In the genomic region with DNA sequence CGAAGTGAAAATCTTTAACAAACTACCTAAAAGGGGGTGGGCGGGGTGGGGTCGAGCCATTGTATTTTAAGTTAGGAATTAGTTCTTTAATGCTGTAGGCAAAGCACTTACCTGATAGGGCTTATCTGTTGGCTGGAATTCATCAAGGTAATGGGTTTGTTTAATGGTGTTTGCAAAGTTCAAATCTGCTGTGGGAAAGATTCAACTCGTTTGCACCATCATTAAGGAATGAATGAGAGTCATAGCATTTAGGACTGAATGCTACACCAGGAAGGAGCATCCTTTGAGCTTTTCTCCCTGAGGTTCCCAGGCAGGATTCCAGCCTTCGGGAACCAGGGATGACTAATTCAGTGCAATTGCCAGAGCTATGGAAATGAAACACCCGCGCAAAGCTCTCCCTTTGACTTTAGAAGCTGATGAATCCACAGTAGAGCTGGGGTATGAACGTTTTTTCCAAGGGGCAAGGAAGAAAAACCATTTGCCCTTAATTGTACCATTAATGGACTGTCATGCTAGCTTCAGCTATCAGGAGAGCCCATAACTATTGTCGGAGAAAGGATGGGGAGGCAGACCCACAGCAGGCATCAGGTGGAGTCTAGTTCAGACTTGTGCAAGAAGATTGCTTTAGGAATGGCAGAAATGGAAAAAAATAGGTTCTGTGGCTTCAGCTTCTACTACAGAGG, we compare ENCODE assay signal across 8 mouse cellular contexts. TPM values are rescaled to one million over a fixed set of nuclear protein-coding genes. Genes with fewer than 3 reads are reported as not detected.
DNase-seq lines count a peak whose midpoint lies in the region; ATAC-seq lines count a peak whose summit lies in the region.

No protein-coding gene starts in this region.

- H3K27me3 ChIP-seq in embryonic facial prominence, embryonic 13.5 days = peaks cover 37% of the 10 kb centered on the region
- peaks cover 14% of the 10 kb centered on the region for H3K27me3 ChIP-seq in hindbrain, embryonic 12.5 days
- H3K27me3 ChIP-seq in liver, embryonic 15.5 days = peaks cover 41% of the 10 kb centered on the region

- H3K27ac ChIP-seq in embryonic facial prominence, embryonic 13.5 days = no peak overlapping the region
- no peak overlapping the region for H3K27ac ChIP-seq in hindbrain, embryonic 12.5 days
- no peak overlapping the region for H3K27ac ChIP-seq in liver, embryonic 15.5 days (replicated peaks)

- peak overlapping the region; percentile 32 for H3K4me3 ChIP-seq in embryonic facial prominence, embryonic 13.5 days
- H3K4me3 ChIP-seq in hindbrain, embryonic 12.5 days = peak overlapping the region; percentile 31
- H3K4me3 ChIP-seq in liver, embryonic 15.5 days (replicated peaks) = no peak overlapping the region

- WGBS in embryonic facial prominence, embryonic 13.5 days = 10% methylated on average over 9 of the region's 9 CpGs
- 14% methylated on average over 9 of the region's 9 CpGs for WGBS in hindbrain, embryonic 12.5 days
- WGBS in liver, embryonic 15.5 days (ENCODE audit: insufficient replicate concordance) = 13% methylated on average over 9 of the region's 9 CpGs

- peaks cover 22% of the 10 kb centered on the region for H3K4me1 ChIP-seq in embryonic facial prominence, embryonic 13.5 days
- peaks cover 23% of the 10 kb centered on the region for H3K4me1 ChIP-seq in hindbrain, embryonic 12.5 days
- no peaks in the 10 kb centered on the region; the same call in 1 of the 2 replicates for H3K4me1 ChIP-seq in liver, embryonic 15.5 days (replicated peaks)

- H3K4me2 ChIP-seq in embryonic facial prominence, embryonic 13.5 days = peak overlapping the region; percentile 57
- H3K4me2 ChIP-seq in hindbrain, embryonic 12.5 days (replicated peaks) = peak overlapping the region; percentile 66
- H3K4me2 ChIP-seq in liver, embryonic 15.5 days = peak overlapping the region; percentile 58

- no peaks in the 10 kb centered on the region for H3K36me3 ChIP-seq in embryonic facial prominence, embryonic 13.5 days
- no peaks in the 10 kb centered on the region for H3K36me3 ChIP-seq in hindbrain, embryonic 12.5 days
- H3K36me3 ChIP-seq in liver, embryonic 15.5 days (replicated peaks) = no peaks in the 10 kb centered on the region

- no peaks in the 10 kb centered on the region for H3K9me3 ChIP-seq in embryonic facial prominence, embryonic 13.5 days
- no peaks in the 10 kb centered on the region for H3K9me3 ChIP-seq in hindbrain, embryonic 12.5 days (replicated peaks)
- no peaks in the 10 kb centered on the region for H3K9me3 ChIP-seq in liver, embryonic 15.5 days (replicated peaks)

- no peak overlapping the region for H3K9ac ChIP-seq in embryonic facial prominence, embryonic 13.5 days
- 0 out of 2 replicates have a peak overlapping the region, but pooled peaks have one; percentile 1 for H3K9ac ChIP-seq in hindbrain, embryonic 12.5 days
- H3K9ac ChIP-seq in liver, embryonic 15.5 days = no peak overlapping the region

- no peak for ATAC-seq in embryonic facial prominence, embryonic 13.5 days (ENCODE audit: insufficient number of reproducible peaks, insufficient read depth, low FRiP score, low TSS enrichment, low read depth)
- no peak for ATAC-seq in hindbrain, embryonic 12.5 days (ENCODE audit: low FRiP score)
- no peak for ATAC-seq in liver, embryonic 15.5 days (ENCODE audit: insufficient read depth)

- DNase-seq in layer of hippocampus, adult 11-12 months (ENCODE audit: low spot score) = peak; percentile 29
- no peak for DNase-seq in layer of hippocampus, adult 9-10 months (ENCODE audit: low spot score)
- no peak for DNase-seq in adrenal gland, postnatal 10 days
- DNase-seq in embryo, embryonic 9.5 days (ENCODE audit: extremely low spot score) = no peak
- no peak for DNase-seq in urinary bladder, postnatal 36 days (ENCODE audit: low spot score in 2 of 2)

RNA-seq across cellular contexts. Expression of a gene that starts 57.3 kb away (rescaled TPM):
- polyA plus RNA-seq in embryonic facial prominence, embryonic 13.5 days (2015; fragmentation: Nextera tagmentation; extraction: Ambion mirVana) = 25.6 and 34.0 TPM in 2 replicates
- polyA plus RNA-seq in hindbrain, embryonic 12.5 days (2016; fragmentation: Nextera tagmentation; extraction: Ambion mirVana) = 6.0 and 7.8 TPM in 2 replicates
- polyA plus RNA-seq in liver, embryonic 15.5 days (2015; fragmentation: Nextera tagmentation; extraction: Ambion mirVana) = 15.7 and 29.9 TPM in 2 replicates
- total RNA-seq in adrenal gland, postnatal 10 days (2021) = 10 to 100 TPM; 18.5 to 19.1 TPM
